Mouse (Mus musculus) heart, postnatal 0 days (tissue): Measurements from ENCODE around the gene Cyp2d10.

ENCODE experiments used
- CTCF ChIP-seq: IDR thresholded peaks from 2 replicates; pipeline ENCODE4 v1.5.1; 2016; ENCODE audit warnings: antibody characterized with exemption, control low read depth, low read depth
- EP300 ChIP-seq: IDR thresholded peaks from 2 replicates; pipeline ENCODE4 v1.6.1; 2016; ENCODE audit warnings: antibody characterized with exemption, low read depth

DNA sequence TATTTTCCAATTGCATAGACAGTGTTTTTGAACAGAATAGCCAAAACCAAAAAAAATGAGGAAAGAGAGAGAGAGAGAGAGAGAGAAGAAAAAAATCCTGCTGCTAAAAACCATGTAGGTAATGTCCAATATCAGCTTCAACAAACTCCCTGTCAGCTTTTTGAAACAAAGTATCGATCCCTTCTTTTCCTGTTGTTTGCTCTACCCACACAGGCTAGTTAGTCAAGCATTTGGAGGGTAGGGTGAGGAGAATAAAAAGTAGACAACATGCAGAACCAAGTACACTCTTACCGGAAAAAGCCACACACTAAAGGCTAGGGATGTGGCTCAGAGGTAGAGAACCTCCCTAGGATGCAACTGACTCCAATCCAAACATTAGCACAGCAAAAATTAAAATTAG lies 21.3 kb downstream of the Cyp2d10 start:
- no peak for TF ChIP-seq CTCF
- TF ChIP-seq EP300 = no peak
